Mouse (Mus musculus) neural tube, embryonic 14.5 days (tissue): ENCODE measurements around the gene Stum. TPM values are rescaled to one million over a fixed set of nuclear protein-coding genes. Genes with fewer than 3 reads are reported as not detected.

Experiments used
- ATAC-seq: fragments of 200-750 bp; cut with Nextera tagmentation; 2 replicates; pipeline ENCODE4 v1.8.0; 2017; ENCODE audit warnings: low read depth, mild to moderate bottlenecking, moderate TSS enrichment, moderate library complexity
- H3K27ac ChIP-seq: fragments of 300-500 bp; sonication (generic); 2 replicates; pipeline ENCODE4 v1.5.1; 2014; ENCODE audit warnings: low read depth, mild to moderate bottlenecking, control low read depth, low read length, moderate library complexity, mixed read lengths
- H3K27me3 ChIP-seq: fragments of 300-500 bp; sonication (generic); 2 replicates; pipeline ENCODE4 v1.6.1; 2014; ENCODE audit warnings: low read length; ENCODE audit not compliant: control insufficient read depth, insufficient read depth
- H3K36me3 ChIP-seq: fragments of 300-500 bp; sonication (generic); 2 replicates; pipeline ENCODE4 v1.6.1; 2014; ENCODE audit warnings: low read length, mixed read lengths; ENCODE audit not compliant: control insufficient read depth, insufficient read depth
- H3K4me1 ChIP-seq: fragments of 300-500 bp; sonication (generic); 2 replicates; pipeline ENCODE4 v1.6.1; 2014; ENCODE audit warnings: low read length; ENCODE audit not compliant: control insufficient read depth, insufficient read depth
- H3K4me2 ChIP-seq: fragments of 300-500 bp; sonication (generic); 2 replicates; pipeline ENCODE4 v1.6.1; 2014; ENCODE audit warnings: mild to moderate bottlenecking, low read depth, low read length, control low read depth
- H3K4me3 ChIP-seq: fragments of 300-500 bp; sonication (generic); 2 replicates; pipeline ENCODE4 v1.5.1; 2014; ENCODE audit warnings: low read depth, low read length, control low read depth, mixed read lengths
- H3K9ac ChIP-seq: fragments of 300-500 bp; sonication (generic); replicated peaks from 2 replicates; pipeline ENCODE4 v1.6.1; 2014; ENCODE audit warnings: low read depth, mild to moderate bottlenecking, control low read depth, low read length, mixed read lengths
- H3K9me3 ChIP-seq: fragments of 300-500 bp; sonication (generic); 2 replicates; pipeline ENCODE4 v1.6.1; 2016; ENCODE audit warnings: low read length; ENCODE audit not compliant: control insufficient read depth
- WGBS: fragments of 180-500 bp; shearing (Covaris S2); extraction: QIAGEN DNeasy Blood & Tissue Kit; methylation state at CpG from one replicate; pipeline ENCODE4 v1.1.7; 2014; 5-methylcytosine and 5-hydroxymethylcytosine counted together
- polyA plus RNA-seq: library from polyadenylated mRNA; unstranded; fragments of >200 nt; fragmentation: Nextera tagmentation; extraction: Ambion mirVana; gene quantifications from 2 replicates; pipeline ENCODE4 v1.2.1, GENCODE M21; 2014

Stum gene
- polyA plus RNA-seq, 1 experiment from 2014 or later, result 27.7 TPM

- Histone ChIP-seq H3K4me1 (no peaks in the 10 kb centered on the region), H3K27ac (no peak overlapping the region), H3K36me3 (no peaks in the 10 kb centered on the region), H3K4me2 (no peak overlapping the region), H3K9me3 (no peaks in the 10 kb centered on the region), H3K27me3 (no peaks in the 10 kb centered on the region), H3K9ac (no peak overlapping the region), H3K4me3 (no peak overlapping the region)
- WGBS, result 88% methylated on average over 5 of the region's 5 CpGs
- ATAC-seq, result no peak
These were observed 21.6 kb upstream of the Stum start for GRCm38 (mm10) chr1:180504899-180505298.

- H3K9me3 ChIP-seq, result no peaks in the 10 kb centered on the region
- ATAC-seq, result no peak
- H3K9ac ChIP-seq, result no peak overlapping the region
- no peaks in the 10 kb centered on the region for H3K36me3 ChIP-seq
- no peak overlapping the region for H3K4me2 ChIP-seq
- 38% methylated on average over 5 of the region's 5 CpGs for WGBS
- no peak overlapping the region for H3K4me3 ChIP-seq
- no peak overlapping the region for H3K27ac ChIP-seq
- H3K27me3 ChIP-seq, result no peaks in the 10 kb centered on the region
- H3K4me1 ChIP-seq, result no peaks in the 10 kb centered on the region
These were observed 20.2 kb upstream of the Stum start for GRCm38 (mm10) chr1:180503484-180503883.

GRCm38 (mm10) chr1:180502566-180502965, 19.3 kb upstream of the Stum start:
- Histone ChIP-seq H3K9ac (no peak overlapping the region), H3K36me3 (no peaks in the 10 kb centered on the region), H3K9me3 (no peaks in the 10 kb centered on the region), H3K27ac (no peak overlapping the region), H3K4me2 (no peak overlapping the region), H3K4me1 (no peaks in the 10 kb centered on the region), H3K4me3 (no peak overlapping the region), H3K27me3 (no peaks in the 10 kb centered on the region)
- 71% methylated on average over 4 of the region's 4 CpGs for WGBS
- ATAC-seq, result no peak

GRCm38 (mm10) chr1:180500641-180501040, 17.3 kb upstream of the Stum start:
- ATAC-seq, result no peak
- H3K36me3 ChIP-seq, result no peaks in the 10 kb centered on the region
- H3K9ac ChIP-seq, result no peak overlapping the region
- H3K4me2 ChIP-seq, result no peak overlapping the region
- no peaks in the 10 kb centered on the region for H3K27me3 ChIP-seq
- no peaks in the 10 kb centered on the region for H3K4me1 ChIP-seq
- no peak overlapping the region for H3K4me3 ChIP-seq
- 95% methylated on average over 5 of the region's 5 CpGs for WGBS
- H3K27ac ChIP-seq, result no peak overlapping the region
- H3K9me3 ChIP-seq, result no peaks in the 10 kb centered on the region

GRCm38 (mm10) chr1:180500218-180500617, 16.9 kb upstream of the Stum start:
- no peaks in the 10 kb centered on the region for H3K27me3 ChIP-seq
- H3K4me3 ChIP-seq, result no peak overlapping the region
- WGBS, result 62% methylated on average over 4 of the region's 4 CpGs
- ATAC-seq, result no peak
- H3K36me3 ChIP-seq, result no peaks in the 10 kb centered on the region
- no peak overlapping the region for H3K4me2 ChIP-seq
- H3K9ac ChIP-seq, result no peak overlapping the region
- no peaks in the 10 kb centered on the region for H3K4me1 ChIP-seq
- no peak overlapping the region for H3K27ac ChIP-seq
- H3K9me3 ChIP-seq, result no peaks in the 10 kb centered on the region

- Histone ChIP-seq H3K36me3 (no peaks in the 10 kb centered on the region), H3K27me3 (no peaks in the 10 kb centered on the region), H3K4me1 (no peaks in the 10 kb centered on the region), H3K4me3 (no peak overlapping the region), H3K9me3 (no peaks in the 10 kb centered on the region), H3K27ac (no peak overlapping the region), H3K4me2 (no peak overlapping the region), H3K9ac (no peak overlapping the region)
- WGBS, result 83% methylated on average over 3 of the region's 3 CpGs
- ATAC-seq, result no peak
These were observed 16.5 kb upstream of the Stum start for GRCm38 (mm10) chr1:180499766-180500165.

- Histone ChIP-seq H3K27me3 (no peaks in the 10 kb centered on the region), H3K9ac (no peak overlapping the region), H3K27ac (no peak overlapping the region), H3K36me3 (no peaks in the 10 kb centered on the region), H3K9me3 (no peaks in the 10 kb centered on the region), H3K4me3 (no peak overlapping the region), H3K4me1 (no peaks in the 10 kb centered on the region), H3K4me2 (no peak overlapping the region)
- ATAC-seq, result no peak
- 73% methylated on average over 9 of the region's 9 CpGs for WGBS
These were observed 9.5 kb upstream of the Stum start for GRCm38 (mm10) chr1:180492777-180493176.

- WGBS, result 89% methylated on average over 5 of the region's 5 CpGs
- no peak overlapping the region for H3K4me2 ChIP-seq
- peaks cover 7% of the 10 kb centered on the region for H3K27me3 ChIP-seq
- H3K27ac ChIP-seq, result no peak overlapping the region
- no peak overlapping the region for H3K4me3 ChIP-seq
- no peak overlapping the region for H3K9ac ChIP-seq
- H3K9me3 ChIP-seq, result no peaks in the 10 kb centered on the region
- H3K36me3 ChIP-seq, result no peaks in the 10 kb centered on the region
- no peaks in the 10 kb centered on the region for H3K4me1 ChIP-seq
- ATAC-seq, result no peak
These were observed 2.0 kb upstream of the Stum start for GRCm38 (mm10) chr1:180485346-180485745.

- no peaks in the 10 kb centered on the region for H3K4me1 ChIP-seq
- H3K4me2 ChIP-seq, result peak overlapping the region; percentile 84
- peaks cover 7% of the 10 kb centered on the region for H3K27me3 ChIP-seq
- peak overlapping the region; percentile 22; the same call in 1 of the 2 replicates for H3K27ac ChIP-seq
- peak; percentile 26; the same call in 1 of the 2 replicates for ATAC-seq
- 4% methylated on average over 35 of the region's 39 CpGs for WGBS
- H3K36me3 ChIP-seq, result no peaks in the 10 kb centered on the region
- peak overlapping the region; percentile 50 for H3K4me3 ChIP-seq
- H3K9me3 ChIP-seq, result no peaks in the 10 kb centered on the region
- H3K9ac ChIP-seq, result peak overlapping the region; percentile 64
These were observed 385 bp downstream of the Stum start for GRCm38 (mm10) chr1:180482840-180483398.
